Mouse (Mus musculus) liver, embryonic 14.5 days (tissue): ENCODE data around the gene Inip. TPM values are rescaled to one million over a fixed set of nuclear protein-coding genes. Genes with fewer than 3 reads are reported as not detected.

Source experiments
- ATAC-seq: fragments of 200-750 bp; cut with Nextera tagmentation; 2 replicates; pipeline ENCODE4 v1.8.0; 2017; ENCODE audit warnings: moderate number of reproducible peaks, mild to moderate bottlenecking, moderate library complexity; ENCODE audit not compliant: insufficient read depth
- DNase-seq, 3 experiments: peaks; one replicate each; pipeline ENCODE4 v3.0.0-alpha.2; 2012 to 2013; ENCODE audit warnings: low read depth in 3 of 3, low spot score in 3 of 3
- H3K27ac ChIP-seq: fragments of 300-500 bp; sonication (generic); 2 replicates; pipeline ENCODE4 v1.5.1; 2014; ENCODE audit warnings: moderate library complexity, mild to moderate bottlenecking, control low read depth, inconsistent platforms
- H3K27me3 ChIP-seq: fragments of 300-500 bp; sonication (generic); 2 replicates; pipeline ENCODE4 v1.6.1; 2014; ENCODE audit warnings: mild to moderate bottlenecking, low read length, moderate library complexity; ENCODE audit not compliant: control insufficient read depth, insufficient read depth
- H3K36me3 ChIP-seq: fragments of 300-500 bp; sonication (generic); replicated peaks from 2 replicates; pipeline ENCODE4 v1.6.1; 2014; ENCODE audit warnings: low read depth; ENCODE audit not compliant: control insufficient read depth, insufficient read depth
- H3K4me1 ChIP-seq, 2 experiments: fragments of 200-500 bp in 1 of 2; fragments of 300-500 bp in 1 of 2; sonication (generic) in 1 of 2; replicated peaks; 2 replicates each; pipeline ENCODE4 v1.6.1; 2012 to 2014; ENCODE audit warnings: antibody characterized with exemption in 1 of 2, inconsistent platforms in 1 of 2, low read length in 1 of 2; ENCODE audit not compliant: control insufficient read depth in 2 of 2, insufficient read depth in 2 of 2
- H3K4me2 ChIP-seq: fragments of 300-500 bp; sonication (generic); 2 replicates; pipeline ENCODE4 v1.6.1; 2014; ENCODE audit warnings: low read depth, mild to moderate bottlenecking, control low read depth, moderate library complexity
- H3K4me3 ChIP-seq, 2 experiments: fragments of 200-500 bp in 1 of 2; fragments of 300-500 bp in 1 of 2; sonication (generic) in 1 of 2; 2 replicates each; pipeline ENCODE4 v1.5.1; 2012 to 2014; ENCODE audit warnings: low read depth in 2 of 2, low read length in 2 of 2, mild to moderate bottlenecking in 2 of 2, control low read depth in 1 of 2, inconsistent platforms in 1 of 2, moderate library complexity in 1 of 2; ENCODE audit not compliant: insufficient read depth in 1 of 2
- H3K9ac ChIP-seq: fragments of 300-500 bp; sonication (generic); replicated peaks from 2 replicates; pipeline ENCODE4 v1.6.1; 2014; ENCODE audit warnings: mild to moderate bottlenecking, control low read depth, moderate library complexity
- H3K9me3 ChIP-seq: fragments of 300-500 bp; sonication (generic); 2 replicates; pipeline ENCODE4 v1.6.1; 2016; ENCODE audit warnings: low read length, mixed read lengths; ENCODE audit not compliant: control insufficient read depth
- CTCF ChIP-seq: IDR thresholded peaks from 2 replicates; pipeline ENCODE4 v1.5.1; 2016; ENCODE audit warnings: antibody characterized with exemption, low read depth, control low read depth
- EP300 ChIP-seq: IDR thresholded peaks from 2 replicates; pipeline ENCODE4 v1.6.1; 2016; ENCODE audit warnings: antibody characterized with exemption, low read depth
- WGBS: fragments of 180-500 bp; shearing (Covaris S2); extraction: QIAGEN DNeasy Blood & Tissue Kit; methylation state at CpG from one replicate; pipeline ENCODE4 v1.1.7; 2014; ENCODE audit not compliant: insufficient replicate concordance; 5-methylcytosine and 5-hydroxymethylcytosine counted together
- polyA plus RNA-seq, 2 experiments: library from polyadenylated mRNA; depleted of rRNA in 1 of 2; stranded (reverse) in 1 of 2; unstranded in 1 of 2; fragments of >200 nt; fragmentation: Nextera tagmentation in 1 of 2; extraction: Ambion mirVana in 1 of 2; gene quantifications; 2 replicates each; pipeline versions ENCODE4 v1.2.1 to v1.2.3; 2012 to 2014

The Inip gene
- polyA plus RNA-seq (2012; rRNA removed), result 4.9 and 8.1 TPM in 2 replicates
- 16.7 and 17.0 TPM in 2 replicates for polyA plus RNA-seq (2014; fragmentation: Nextera tagmentation; extraction: Ambion mirVana)

GRCm38 (mm10) chr4:59801489-59801888 is at the start of gene Inip:
Gene Inip, minus strand, starts transcription at chr4:59801589.
- Histone ChIP-seq H3K4me3 (no peak within 1 kb of the TSS), H3K4me1 (peaks cover 15 to 26% of the 10 kb centered on the region in 2 experiments), H3K27me3 (no peaks in the 10 kb centered on the region), H3K36me3 (no peaks in the 10 kb centered on the region), H3K27ac (peak within 1 kb of the TSS; percentile 55; the same call in 1 of the 2 replicates), H3K9me3 (no peaks in the 10 kb centered on the region), H3K4me2 (no peak within 1 kb of the TSS; the same call in 1 of the 2 replicates), H3K9ac (0 out of 2 replicates have a peak within 1 kb of the TSS, but pooled peaks have one; percentile 6)
- no peak for TF ChIP-seq CTCF
- TF ChIP-seq EP300, result no peak
- DNase-seq, result no peak
- ATAC-seq, result no peak

- peak; percentile 88 for TF ChIP-seq CTCF
- no peak for TF ChIP-seq EP300
- no peak for ATAC-seq
- peaks cover 0 to under 1% of the 10 kb centered on the region in 2 experiments; a peak in 1 of 4 replicates for H3K4me1 ChIP-seq
- no peaks in the 10 kb centered on the region for H3K27me3 ChIP-seq
- H3K36me3 ChIP-seq, result no peaks in the 10 kb centered on the region
- no peak overlapping the region for H3K9ac ChIP-seq
- 64% methylated on average over 2 of the region's 2 CpGs for WGBS
- H3K9me3 ChIP-seq, result no peaks in the 10 kb centered on the region
- peak in 2 of 3 experiments; percentile 35 to 40 for DNase-seq
- no peak overlapping the region for H3K4me3 ChIP-seq
- no peak overlapping the region for H3K27ac ChIP-seq
- no peak overlapping the region for H3K4me2 ChIP-seq
Measured at GRCm38 (mm10) chr4:59850181-59850580, 48.8 kb upstream of the Inip start.

- H3K4me2 ChIP-seq, result no peak overlapping the region
- H3K9me3 ChIP-seq, result no peaks in the 10 kb centered on the region
- H3K27me3 ChIP-seq, result no peaks in the 10 kb centered on the region
- WGBS, result 73% methylated on average over 5 of the region's 5 CpGs
- H3K36me3 ChIP-seq, result no peaks in the 10 kb centered on the region
- peaks cover 3 to 7% of the 10 kb centered on the region in 2 experiments; a peak in 2 of 4 replicates for H3K4me1 ChIP-seq
- no peak overlapping the region for H3K27ac ChIP-seq
- no peak overlapping the region for H3K4me3 ChIP-seq
- no peak overlapping the region for H3K9ac ChIP-seq
- ATAC-seq (no peak), DNase-seq (no peak)
- no peak for TF ChIP-seq CTCF
- TF ChIP-seq EP300, result no peak
Measured at GRCm38 (mm10) chr4:59847447-59847846, 46.1 kb upstream of the Inip start.

GRCm38 (mm10) chr4:59845245-59845637 is 43.9 kb upstream of the Inip start:
- peaks cover 3 to 7% of the 10 kb centered on the region in 2 experiments; a peak in 2 of 4 replicates for H3K4me1 ChIP-seq
- H3K4me3 ChIP-seq, result no peak overlapping the region
- DNase-seq (no peak), ATAC-seq (no peak)
- no peak overlapping the region for H3K9ac ChIP-seq
- no peaks in the 10 kb centered on the region for H3K9me3 ChIP-seq
- H3K36me3 ChIP-seq, result no peaks in the 10 kb centered on the region
- 37% methylated on average over 3 of the region's 3 CpGs for WGBS
- no peak overlapping the region for H3K27ac ChIP-seq
- no peak overlapping the region for H3K4me2 ChIP-seq
- TF ChIP-seq CTCF (no peak), EP300 (no peak)
- no peaks in the 10 kb centered on the region for H3K27me3 ChIP-seq

- ATAC-seq (peak; percentile 28; the same call in 1 of the 2 replicates), DNase-seq (no peak)
- Histone ChIP-seq H3K4me3 (no peak overlapping the region), H3K36me3 (no peaks in the 10 kb centered on the region), H3K4me1 (peaks cover 3 to 7% of the 10 kb centered on the region in 2 experiments; a peak in 2 of 4 replicates), H3K9ac (no peak overlapping the region), H3K27ac (no peak overlapping the region), H3K4me2 (no peak overlapping the region), H3K27me3 (no peaks in the 10 kb centered on the region), H3K9me3 (no peaks in the 10 kb centered on the region)
- WGBS, result 35% methylated on average over 15 of the region's 15 CpGs
- TF ChIP-seq CTCF, result no peak
- no peak for TF ChIP-seq EP300
Measured at GRCm38 (mm10) chr4:59844460-59845244, 43.3 kb upstream of the Inip start.
